Mouse (Mus musculus) neural tube, embryonic 11.5 days (tissue): ENCODE results near the gene Alk. TPM values are rescaled to one million over a fixed set of nuclear protein-coding genes. Genes with fewer than 3 reads are reported as not detected.

Experiments used
- ATAC-seq: fragments of 200-750 bp; cut with Nextera tagmentation; 2 replicates; pipeline ENCODE4 v1.8.0; 2017; ENCODE audit warnings: moderate number of reproducible peaks, mild to moderate bottlenecking, moderate TSS enrichment, moderate library complexity; ENCODE audit not compliant: insufficient read depth, low FRiP score, low TSS enrichment
- DNase-seq: peaks from one replicate; pipeline ENCODE4 v3.0.0-alpha.2; 2015; ENCODE audit warnings: low spot score
- H3K27ac ChIP-seq: fragments of 300-500 bp; sonication (generic); 2 replicates; pipeline ENCODE4 v1.5.1; 2014; ENCODE audit warnings: low read depth, mild to moderate bottlenecking, low read length
- H3K27me3 ChIP-seq: fragments of 300-500 bp; sonication (generic); 2 replicates; pipeline ENCODE4 v1.6.1; 2014; ENCODE audit warnings: mild to moderate bottlenecking, low read length, mixed read lengths; ENCODE audit not compliant: control insufficient read depth, insufficient read depth
- H3K36me3 ChIP-seq: fragments of 300-500 bp; sonication (generic); 2 replicates; pipeline ENCODE4 v1.6.1; 2014; ENCODE audit warnings: mild to moderate bottlenecking, low read length, moderate library complexity, mixed read lengths; ENCODE audit not compliant: control insufficient read depth, insufficient read depth
- H3K4me1 ChIP-seq: fragments of 300-500 bp; sonication (generic); 2 replicates; pipeline ENCODE4 v1.6.1; 2014; ENCODE audit warnings: low read length, mixed read lengths; ENCODE audit not compliant: control insufficient read depth, insufficient read depth
- H3K4me2 ChIP-seq: fragments of 300-500 bp; sonication (generic); 2 replicates; pipeline ENCODE4 v1.6.1; 2014; ENCODE audit warnings: low read depth, mild to moderate bottlenecking, moderate library complexity
- H3K4me3 ChIP-seq: fragments of 300-500 bp; sonication (generic); 2 replicates; pipeline ENCODE4 v1.5.1; 2014; ENCODE audit warnings: low read depth, low read length
- H3K9ac ChIP-seq: fragments of 300-500 bp; sonication (generic); 2 replicates; pipeline ENCODE4 v1.6.1; 2014; ENCODE audit warnings: mild to moderate bottlenecking, low read length
- H3K9me3 ChIP-seq: fragments of 300-500 bp; sonication (generic); 2 replicates; pipeline ENCODE4 v1.6.1; 2016; ENCODE audit warnings: low read length; ENCODE audit not compliant: control insufficient read depth
- WGBS: fragments of 180-500 bp; shearing (Covaris S2); extraction: QIAGEN DNeasy Blood & Tissue Kit; methylation state at CpG from one replicate; pipeline ENCODE4 v1.1.7; 2014; 5-methylcytosine and 5-hydroxymethylcytosine counted together
- polyA plus RNA-seq: library from polyadenylated mRNA; unstranded; fragments of >200 nt; fragmentation: Nextera tagmentation; extraction: Ambion mirVana; gene quantifications from 2 replicates; pipeline ENCODE4 v1.2.1, GENCODE M21; 2014

Gene Alk
- polyA plus RNA-seq, 1 experiment from 2014 or later = 0.40 TPM

- no peak overlapping the region for H3K9ac ChIP-seq
- no peak overlapping the region for H3K4me2 ChIP-seq
- 76% methylated on average over 6 of the region's 6 CpGs for WGBS
- H3K27me3 ChIP-seq = no peaks in the 10 kb centered on the region
- no peak for ATAC-seq
- DNase-seq = no peak
- no peak overlapping the region for H3K4me3 ChIP-seq
- H3K27ac ChIP-seq = no peak overlapping the region
- H3K4me1 ChIP-seq = no peaks in the 10 kb centered on the region
- H3K9me3 ChIP-seq = no peaks in the 10 kb centered on the region
- no peaks in the 10 kb centered on the region for H3K36me3 ChIP-seq
Measured at GRCm38 (mm10) chr17:72276778-72277177, 327.6 kb downstream of the Alk start.

GRCm38 (mm10) chr17:72275391-72275904, 329.0 kb downstream of the Alk start:
- Histone ChIP-seq H3K4me3 (no peak overlapping the region), H3K27me3 (no peaks in the 10 kb centered on the region), H3K4me1 (no peaks in the 10 kb centered on the region), H3K36me3 (no peaks in the 10 kb centered on the region), H3K9me3 (no peaks in the 10 kb centered on the region), H3K9ac (no peak overlapping the region), H3K27ac (no peak overlapping the region), H3K4me2 (no peak overlapping the region)
- 87% methylated on average over 8 of the region's 8 CpGs for WGBS
- ATAC-seq (no peak), DNase-seq (no peak)

GRCm38 (mm10) chr17:72274205-72274604, 330.2 kb downstream of the Alk start:
- H3K4me1 ChIP-seq = no peaks in the 10 kb centered on the region
- H3K4me2 ChIP-seq = no peak overlapping the region
- ATAC-seq (no peak), DNase-seq (no peak)
- no peak overlapping the region for H3K4me3 ChIP-seq
- H3K27me3 ChIP-seq = no peaks in the 10 kb centered on the region
- H3K36me3 ChIP-seq = no peaks in the 10 kb centered on the region
- 90% methylated on average over 5 of the region's 5 CpGs for WGBS
- H3K9ac ChIP-seq = no peak overlapping the region
- no peaks in the 10 kb centered on the region for H3K9me3 ChIP-seq
- H3K27ac ChIP-seq = no peak overlapping the region

- H3K9me3 ChIP-seq = no peaks in the 10 kb centered on the region
- no peak overlapping the region for H3K9ac ChIP-seq
- 83% methylated on average over 1 of the region's 1 CpGs for WGBS
- H3K4me3 ChIP-seq = no peak overlapping the region
- ATAC-seq (no peak), DNase-seq (no peak)
- no peaks in the 10 kb centered on the region for H3K36me3 ChIP-seq
- H3K4me2 ChIP-seq = no peak overlapping the region
- no peak overlapping the region for H3K27ac ChIP-seq
- no peaks in the 10 kb centered on the region for H3K27me3 ChIP-seq
- H3K4me1 ChIP-seq = no peaks in the 10 kb centered on the region
Measured at GRCm38 (mm10) chr17:72271640-72272039, 332.8 kb downstream of the Alk start.

- no peak for ATAC-seq
- Histone ChIP-seq H3K9me3 (no peaks in the 10 kb centered on the region), H3K36me3 (no peaks in the 10 kb centered on the region), H3K9ac (no peak overlapping the region), H3K4me2 (no peak overlapping the region), H3K27ac (no peak overlapping the region), H3K27me3 (no peaks in the 10 kb centered on the region), H3K4me1 (no peaks in the 10 kb centered on the region), H3K4me3 (no peak overlapping the region)
- DNase-seq = no peak
- WGBS = 90% methylated on average over 5 of the region's 5 CpGs
Measured at GRCm38 (mm10) chr17:72268529-72268928, 335.9 kb downstream of the Alk start.

GRCm38 (mm10) chr17:72265171-72266022, 339.0 kb downstream of the Alk start:
- no peak for DNase-seq
- Histone ChIP-seq H3K9ac (no peak overlapping the region), H3K4me2 (no peak overlapping the region), H3K27me3 (no peaks in the 10 kb centered on the region), H3K36me3 (no peaks in the 10 kb centered on the region), H3K9me3 (no peaks in the 10 kb centered on the region), H3K4me3 (no peak overlapping the region), H3K27ac (no peak overlapping the region), H3K4me1 (no peaks in the 10 kb centered on the region)
- WGBS = 88% methylated on average over 9 of the region's 9 CpGs
- no peak for ATAC-seq

GRCm38 (mm10) chr17:72253411-72253810, 351.0 kb downstream of the Alk start:
- H3K9me3 ChIP-seq = no peaks in the 10 kb centered on the region
- 73% methylated on average over 5 of the region's 5 CpGs for WGBS
- no peaks in the 10 kb centered on the region for H3K27me3 ChIP-seq
- H3K4me1 ChIP-seq = no peaks in the 10 kb centered on the region
- H3K9ac ChIP-seq = no peak overlapping the region
- no peak for ATAC-seq
- DNase-seq = no peak
- H3K4me3 ChIP-seq = no peak overlapping the region
- no peak overlapping the region for H3K4me2 ChIP-seq
- no peak overlapping the region for H3K27ac ChIP-seq
- H3K36me3 ChIP-seq = no peaks in the 10 kb centered on the region

GRCm38 (mm10) chr17:72251554-72251953, 352.9 kb downstream of the Alk start:
- no peak for DNase-seq
- Histone ChIP-seq H3K4me3 (no peak overlapping the region), H3K4me2 (no peak overlapping the region), H3K9me3 (no peaks in the 10 kb centered on the region), H3K9ac (no peak overlapping the region), H3K27me3 (no peaks in the 10 kb centered on the region), H3K36me3 (no peaks in the 10 kb centered on the region), H3K4me1 (no peaks in the 10 kb centered on the region), H3K27ac (no peak overlapping the region)
- WGBS = 82% methylated on average over 4 of the region's 4 CpGs
- ATAC-seq = no peak
